Mouse (Mus musculus) granulocyte monocyte progenitor cell, adult 5-6 weeks (primary cell): ENCODE measurements around the gene Gstp1. TPM values are rescaled to one million over a fixed set of nuclear protein-coding genes. Genes with fewer than 3 reads are reported as not detected.

ENCODE experiments used
- ATAC-seq: replicated peaks from 2 replicates; pipeline ENCODE4 v1.8.0; 2016; ENCODE audit warnings: mild to moderate bottlenecking, moderate TSS enrichment, inconsistent platforms; ENCODE audit not compliant: poor library complexity, severe bottlenecking
- total RNA-seq, 2 experiments: library from RNA; stranded (forward) in 1 of 2; stranded (reverse) in 1 of 2; fragments of 200-712, 200-1000 nt in 1 of 2; fragments of >200 nt in 1 of 2; fragmentation: Nextera tagmentation in 1 of 2; gene quantifications; 2 replicates each; pipeline ENCODE4 v1.2.3; 2014 to 2017

Gene Gstp1
- total RNA-seq, 2 experiments from 2014 or later, result 120 to 235 TPM

DNA sequence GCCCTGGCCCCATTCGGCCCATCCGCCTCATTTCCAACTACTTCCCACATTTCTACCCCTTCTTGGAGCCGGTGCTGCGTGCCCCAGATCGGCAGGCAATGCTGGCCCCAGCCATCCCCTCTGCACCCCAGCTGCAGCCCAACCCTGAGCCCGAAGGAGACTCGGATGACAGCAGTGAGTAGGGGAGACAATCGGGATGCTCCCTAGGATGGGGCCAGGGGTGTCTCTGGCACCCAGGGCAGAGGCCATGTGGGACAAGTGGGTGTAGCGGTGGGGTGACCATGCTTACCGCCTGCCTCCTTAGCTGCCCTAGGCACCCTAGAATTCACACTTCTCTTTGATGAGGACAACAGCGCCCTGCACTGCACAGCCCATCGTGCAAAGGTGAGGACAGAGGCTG, 34.1 kb downstream of the Gstp1 start:
- ATAC-seq, result no peak

DNA sequence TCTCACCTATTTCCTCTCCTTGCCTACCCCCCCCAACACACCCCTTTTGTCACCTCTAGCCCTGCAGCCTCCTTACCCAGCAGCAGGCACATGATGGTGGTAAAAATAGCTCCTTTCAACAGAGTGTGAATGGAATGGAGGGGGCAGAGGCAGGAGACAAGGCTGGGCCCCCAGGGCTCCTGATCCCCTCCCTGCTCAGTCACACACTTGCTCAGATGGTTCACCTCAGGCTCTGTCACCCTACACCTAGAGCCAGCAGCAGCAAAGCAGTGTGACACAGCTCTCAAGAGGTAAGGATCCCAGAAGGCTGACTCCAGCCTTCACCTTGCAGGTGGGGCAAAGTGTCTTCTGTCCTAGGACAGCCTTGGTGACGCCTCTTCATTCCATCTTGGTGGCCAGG, 34.7 kb downstream of the Gstp1 start, which contains the start of gene Doc2g:
Gene Doc2g, plus strand, starts transcription at position 202 of the 400 bp plus-strand sequence.
- ATAC-seq, result no peak

GRCm38 (mm10) chr19:4001752-4002151, 36.0 kb downstream of the Gstp1 start:
- ATAC-seq, result no peak

DNA sequence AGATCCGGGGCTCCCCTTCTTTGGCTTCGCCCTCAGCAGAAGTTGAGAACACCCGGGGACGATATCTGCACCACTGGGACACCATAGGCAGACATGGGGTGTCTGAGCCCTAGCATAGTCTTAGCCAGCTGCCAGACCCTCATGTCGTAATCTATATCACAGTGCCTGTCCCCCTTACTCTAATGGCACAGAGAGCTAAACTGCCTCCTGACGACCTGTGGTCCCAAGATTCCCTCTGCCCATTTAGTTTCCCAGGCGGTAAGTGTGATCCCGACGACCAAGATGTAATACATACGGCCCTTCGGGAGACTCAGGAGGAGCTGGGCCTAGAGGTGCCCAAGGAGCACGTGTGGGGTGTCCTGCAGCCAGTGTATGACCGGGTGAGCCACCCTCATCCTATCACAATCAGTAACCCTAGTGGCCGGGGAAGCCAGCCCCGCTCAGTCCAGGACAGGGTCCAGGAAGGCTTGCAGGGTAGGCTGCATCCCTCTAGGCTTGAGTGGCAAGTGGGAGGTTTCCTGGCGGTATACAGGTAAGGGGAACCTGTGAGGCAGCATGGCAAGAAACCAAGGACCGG, 36.7 kb downstream of the Gstp1 start:
- no peak for ATAC-seq

DNA sequence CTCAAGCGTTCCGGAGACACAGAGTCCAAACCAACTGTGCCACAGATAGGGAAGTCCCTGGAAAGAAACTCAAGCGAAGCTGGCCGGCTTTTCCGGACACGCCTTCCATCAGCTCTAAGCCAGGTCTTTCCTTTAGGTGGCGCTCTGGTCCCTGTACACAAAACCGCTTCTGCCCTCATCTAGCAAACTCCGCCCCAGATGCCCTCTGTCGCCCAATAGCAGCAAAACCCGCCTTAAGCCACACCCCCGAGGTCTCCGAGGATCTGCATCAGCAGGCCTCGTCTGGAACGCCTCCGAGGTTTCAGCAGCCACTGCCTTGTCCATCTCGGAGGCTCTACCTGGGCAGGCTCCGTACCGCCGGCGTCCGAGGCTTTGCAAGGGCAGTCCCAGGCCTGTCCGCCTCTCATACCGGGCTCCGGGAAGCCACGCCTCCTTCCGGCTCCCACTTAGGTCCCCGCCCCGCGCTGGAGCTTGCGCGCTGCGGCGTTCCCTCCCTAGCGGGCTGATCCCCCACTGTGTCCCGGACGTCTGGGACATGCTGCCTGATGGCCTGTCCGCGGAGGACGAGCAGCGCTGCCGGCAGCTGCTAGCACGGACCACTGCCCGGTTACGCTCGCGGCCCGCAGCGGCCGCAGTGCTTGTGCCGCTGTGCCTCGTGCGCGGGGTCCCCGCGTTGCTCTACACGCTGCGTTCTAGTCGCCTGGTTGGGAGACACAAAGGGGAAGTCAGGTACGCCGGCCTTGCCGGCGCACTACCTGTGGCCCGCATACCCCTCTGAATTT, 37.5 kb downstream of the Gstp1 start, which contains the start of the genes Nudt8 and Gm49405:
Gene Nudt8, plus strand, starts transcription at position 462 of the 782 bp plus-strand sequence.
Gene Gm49405, plus strand, starts transcription at position 508 of the 782 bp plus-strand sequence.
- peak; percentile 82 for ATAC-seq

GRCm38 (mm10) chr19:3999121-3999730, 38.6 kb downstream of the Gstp1 start:
- no peak for ATAC-seq

DNA sequence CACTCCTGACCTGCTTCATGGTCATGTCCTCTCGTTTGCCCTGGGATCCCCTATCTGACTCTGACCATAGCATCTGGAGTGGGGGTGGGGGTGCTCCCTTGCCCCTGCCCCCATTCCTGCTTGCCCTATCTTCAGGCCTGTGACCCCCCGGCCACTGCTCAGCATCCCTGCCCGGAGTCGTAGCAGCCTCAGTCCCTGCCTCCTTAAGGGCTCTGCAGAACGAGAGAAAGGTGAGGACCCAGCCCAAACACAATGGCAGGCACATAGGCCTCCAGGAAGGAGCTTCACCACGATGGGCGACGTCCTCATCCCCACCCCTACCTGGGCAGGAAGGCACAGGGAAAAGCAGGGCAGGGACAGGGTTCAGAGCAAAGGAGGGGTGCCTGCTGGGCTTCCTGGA, 39.5 kb downstream of the Gstp1 start:
- no peak for ATAC-seq

DNA sequence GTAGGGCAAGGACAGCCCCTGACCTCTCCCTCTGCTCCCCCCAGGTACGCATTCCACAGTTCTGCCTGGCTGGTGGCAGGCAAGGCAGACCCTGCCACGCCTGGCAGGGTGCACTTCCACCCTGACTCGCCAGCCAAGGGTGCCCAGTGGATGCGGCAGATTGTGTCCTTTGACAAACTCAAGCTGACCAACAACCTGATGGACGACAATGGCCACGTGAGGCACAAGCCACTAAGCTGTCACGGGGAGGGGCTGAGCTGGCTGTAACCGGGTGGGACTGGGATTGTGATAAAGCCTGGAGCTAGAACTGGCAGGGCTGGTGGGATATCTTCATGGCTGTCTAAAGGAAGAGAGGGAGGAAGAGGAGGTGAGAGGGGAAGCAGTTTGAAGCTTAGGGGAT, 40.6 kb downstream of the Gstp1 start:
- ATAC-seq, result no peak

DNA sequence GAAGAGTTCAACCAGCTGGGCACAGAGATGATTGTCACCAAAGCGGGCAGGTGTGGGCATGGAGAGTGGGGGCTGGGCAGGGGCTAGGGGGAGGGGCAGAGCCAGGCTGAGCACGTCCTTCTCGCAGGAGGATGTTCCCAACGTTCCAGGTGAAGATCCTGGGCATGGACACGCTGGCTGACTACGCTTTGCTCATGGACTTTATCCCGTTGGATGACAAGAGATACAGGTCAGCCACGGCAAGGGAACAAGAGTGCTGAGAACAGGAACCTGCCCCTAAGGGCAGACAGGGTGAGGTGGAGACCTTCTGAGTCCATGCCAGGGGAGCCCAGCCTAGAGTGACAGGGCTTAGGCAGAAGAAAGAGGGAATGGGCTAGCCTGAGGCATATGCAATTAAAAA, 41.0 kb downstream of the Gstp1 start:
- no peak for ATAC-seq

GRCm38 (mm10) chr19:3996106-3996505, 41.7 kb downstream of the Gstp1 start:
- ATAC-seq, result no peak

- ATAC-seq, result no peak
These were observed 42.3 kb downstream of the Gstp1 start for GRCm38 (mm10) chr19:3995505-3995904.

DNA sequence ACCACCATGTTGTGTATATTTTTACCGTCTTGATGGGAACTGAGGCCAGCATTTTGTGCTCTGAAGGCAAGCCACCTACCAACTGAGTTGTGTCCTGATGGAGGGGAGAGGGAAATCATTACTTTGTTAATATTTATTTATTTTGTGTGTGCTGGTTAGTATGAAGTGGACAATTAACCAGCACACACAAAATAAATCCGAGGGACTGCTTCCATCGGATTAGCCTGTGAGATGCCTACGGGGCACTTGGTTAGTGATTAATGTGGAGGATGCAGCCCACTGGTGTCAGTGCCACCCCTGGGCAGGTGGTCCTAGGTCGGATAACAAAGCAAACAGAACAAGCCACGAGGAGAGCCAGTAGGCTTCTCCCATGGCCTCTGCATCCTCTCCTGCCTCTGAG, 42.9 kb downstream of the Gstp1 start:
- no peak for ATAC-seq

GRCm38 (mm10) chr19:3992416-3992815, 45.4 kb downstream of the Gstp1 start, which contains the start of gene Tbx10:
TSS of gene Tbx10 (plus strand) at chr19:3992752.
- ATAC-seq, result no peak

GRCm38 (mm10) chr19:3991966-3992365, 45.8 kb downstream of the Gstp1 start:
- ATAC-seq, result no peak

- ATAC-seq, result no peak
These were observed 46.2 kb downstream of the Gstp1 start for GRCm38 (mm10) chr19:3991562-3991961.

GRCm38 (mm10) chr19:3990804-3991203, 47.0 kb downstream of the Gstp1 start:
- ATAC-seq, result no peak

GRCm38 (mm10) chr19:3988750-3989149, 49.0 kb downstream of the Gstp1 start:
- no peak for ATAC-seq

GRCm38 (mm10) chr19:3988066-3988465, 49.7 kb downstream of the Gstp1 start:
- ATAC-seq, result no peak

GRCm38 (mm10) chr19:3986334-3986733, 51.5 kb downstream of the Gstp1 start, which contains the start of gene Acy3:
TSS of gene Acy3 (plus strand) at chr19:3986570.
- ATAC-seq, result peak; percentile 42
